Mouse (Mus musculus) spleen, postnatal 14 days (tissue): ENCODE data around the gene AL731706.1.

ENCODE experiments used
- DNase-seq, 2 experiments: peaks; one replicate each; pipeline ENCODE4 v3.0.0; 2021 to 2022; ENCODE audit warnings: low spot score in 2 of 2

AL731706.1 gene

GRCm38 (mm10) chr2:136835882-136836281, 55.3 kb downstream of the AL731706.1 start:
- no peak for DNase-seq

- no peak for DNase-seq
Observed at GRCm38 (mm10) chr2:136834715-136835075, 56.5 kb downstream of the AL731706.1 start.

GRCm38 (mm10) chr2:136833976-136834714, 57.0 kb downstream of the AL731706.1 start:
- no peak for DNase-seq

GRCm38 (mm10) chr2:136832936-136833335, 58.3 kb downstream of the AL731706.1 start:
- DNase-seq, result no peak
